Mouse (Mus musculus): ENCODE measurements at regions not wholly inside any gene's neighbourhood (a gene's known extent, or its start where the extent isn't known, plus 50 kb on each side); places are given as distances from the start of the nearest gene placed in this dataset.

DNA sequence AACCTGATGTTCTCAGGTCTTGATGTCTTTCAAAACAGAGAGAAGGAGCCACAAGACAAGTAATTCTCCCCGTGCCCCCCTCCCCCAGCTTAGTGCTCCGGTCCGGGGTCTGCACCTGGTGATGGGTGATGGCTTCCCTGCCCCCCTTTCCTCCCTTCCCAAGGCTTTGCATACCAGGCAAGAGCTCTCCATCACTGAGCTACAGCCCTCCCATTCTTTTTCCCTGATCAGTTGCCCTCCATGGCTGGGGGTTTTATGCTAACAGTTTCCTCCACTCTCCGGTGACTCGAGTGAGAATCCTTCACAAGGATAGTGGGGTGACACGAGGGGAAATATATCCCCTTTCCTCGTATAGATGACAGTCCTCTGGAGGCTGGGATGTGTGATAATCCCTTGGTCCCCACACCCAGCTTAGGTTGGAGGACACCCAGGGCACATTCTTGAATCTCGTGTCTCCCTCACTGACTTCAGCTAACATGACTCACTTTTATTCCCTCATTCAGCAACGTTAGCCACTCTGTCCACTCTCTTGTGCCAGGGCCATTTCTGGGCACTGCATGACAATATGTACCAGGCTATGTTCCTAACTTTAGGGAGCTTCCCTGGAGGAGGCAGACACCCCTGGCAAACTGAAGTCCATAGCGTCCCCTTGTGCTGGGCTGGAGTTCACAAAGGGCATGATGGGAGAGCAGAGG is 61.9 kb upstream of the Ampd3 start:
- Histone ChIP-seq H3K27me3 (ENCODE audit: control insufficient read depth, insufficient read depth, low read length) (no peaks in the 10 kb centered on the region), H3K4me3 (ENCODE audit: control insufficient read depth, insufficient read depth, low read length) (no peak overlapping the region), H3K4me1 (replicated peaks; ENCODE audit: control insufficient read depth, insufficient read depth, low read length) (peaks cover 2% of the 10 kb centered on the region), H3K36me3 (ENCODE audit: control insufficient read depth, insufficient read depth, low read length) (no peaks in the 10 kb centered on the region), H3K27ac (ENCODE audit: control insufficient read depth, insufficient read depth, low read length) (no peak overlapping the region)
- TF ChIP-seq CTCF (IDR thresholded peaks at IDR 0.05; ENCODE audit: borderline replicate concordance, control insufficient read depth, extremely low read depth, insufficient read depth, low read length, poor library complexity) (no peak), POLR2A (IDR thresholded peaks at IDR 0.05; ENCODE audit: control insufficient read depth, extremely low read depth, insufficient read depth, low read length, poor library complexity) (no peak)
- 89% methylated on average over 10 of the region's 10 CpGs for WGBS
- no peak for DNase-seq

GRCm38 (mm10) chr7:110706696-110707087 is 61.3 kb upstream of the Ampd3 start:
- Histone ChIP-seq H3K27ac (ENCODE audit: control insufficient read depth, insufficient read depth, low read length) (no peak overlapping the region), H3K27me3 (ENCODE audit: control insufficient read depth, insufficient read depth, low read length) (no peaks in the 10 kb centered on the region), H3K4me1 (replicated peaks; ENCODE audit: control insufficient read depth, insufficient read depth, low read length) (peaks cover 2% of the 10 kb centered on the region), H3K36me3 (ENCODE audit: control insufficient read depth, insufficient read depth, low read length) (no peaks in the 10 kb centered on the region), H3K4me3 (ENCODE audit: control insufficient read depth, insufficient read depth, low read length) (no peak overlapping the region)
- DNase-seq = no peak
- WGBS = 83% methylated on average over 10 of the region's 10 CpGs
- TF ChIP-seq POLR2A (IDR thresholded peaks at IDR 0.05; ENCODE audit: control insufficient read depth, extremely low read depth, insufficient read depth, low read length, poor library complexity) = no peak

GRCm38 (mm10) chr7:110708116-110708515 is 59.9 kb upstream of the Ampd3 start:
- H3K4me1 ChIP-seq (replicated peaks; ENCODE audit: control insufficient read depth, insufficient read depth, low read length) = peaks cover 2% of the 10 kb centered on the region
- H3K27ac ChIP-seq (ENCODE audit: control insufficient read depth, insufficient read depth, low read length) = no peak overlapping the region
- no peak overlapping the region for H3K4me3 ChIP-seq (ENCODE audit: control insufficient read depth, insufficient read depth, low read length)
- 88% methylated on average over 9 of the region's 9 CpGs for WGBS
- no peak for TF ChIP-seq POLR2A (IDR thresholded peaks at IDR 0.05; ENCODE audit: control insufficient read depth, extremely low read depth, insufficient read depth, low read length, poor library complexity)
- no peak for TF ChIP-seq CTCF (IDR thresholded peaks at IDR 0.05; ENCODE audit: borderline replicate concordance, control insufficient read depth, extremely low read depth, insufficient read depth, low read length, poor library complexity)
- H3K36me3 ChIP-seq (ENCODE audit: control insufficient read depth, insufficient read depth, low read length) = no peaks in the 10 kb centered on the region
- DNase-seq = no peak
- H3K27me3 ChIP-seq (ENCODE audit: control insufficient read depth, insufficient read depth, low read length) = no peaks in the 10 kb centered on the region

GRCm38 (mm10) chr7:110708781-110709180 is 59.2 kb upstream of the Ampd3 start:
- Histone ChIP-seq H3K27ac (ENCODE audit: control insufficient read depth, insufficient read depth, low read length) (no peak overlapping the region), H3K27me3 (ENCODE audit: control insufficient read depth, insufficient read depth, low read length) (no peaks in the 10 kb centered on the region), H3K4me1 (replicated peaks; ENCODE audit: control insufficient read depth, insufficient read depth, low read length) (peaks cover 2% of the 10 kb centered on the region), H3K4me3 (ENCODE audit: control insufficient read depth, insufficient read depth, low read length) (no peak overlapping the region), H3K36me3 (ENCODE audit: control insufficient read depth, insufficient read depth, low read length) (no peaks in the 10 kb centered on the region)
- TF ChIP-seq POLR2A (IDR thresholded peaks at IDR 0.05; ENCODE audit: control insufficient read depth, extremely low read depth, insufficient read depth, low read length, poor library complexity) (no peak), CTCF (IDR thresholded peaks at IDR 0.05; ENCODE audit: borderline replicate concordance, control insufficient read depth, extremely low read depth, insufficient read depth, low read length, poor library complexity) (no peak)
- DNase-seq = no peak
- WGBS = 97% methylated on average over 3 of the region's 3 CpGs

- no peak overlapping the region for H3K4me3 ChIP-seq (ENCODE audit: control insufficient read depth, insufficient read depth, low read length)
- peaks cover 2% of the 10 kb centered on the region for H3K4me1 ChIP-seq (replicated peaks; ENCODE audit: control insufficient read depth, insufficient read depth, low read length)
- H3K27me3 ChIP-seq (ENCODE audit: control insufficient read depth, insufficient read depth, low read length) = no peaks in the 10 kb centered on the region
- H3K36me3 ChIP-seq (ENCODE audit: control insufficient read depth, insufficient read depth, low read length) = no peaks in the 10 kb centered on the region
- WGBS = 11% methylated on average over 6 of the region's 6 CpGs
- DNase-seq = no peak
- TF ChIP-seq CTCF (IDR thresholded peaks at IDR 0.05; ENCODE audit: borderline replicate concordance, control insufficient read depth, extremely low read depth, insufficient read depth, low read length, poor library complexity) (no peak), POLR2A (IDR thresholded peaks at IDR 0.05; ENCODE audit: control insufficient read depth, extremely low read depth, insufficient read depth, low read length, poor library complexity) (no peak)
- H3K27ac ChIP-seq (ENCODE audit: control insufficient read depth, insufficient read depth, low read length) = no peak overlapping the region
Measured at GRCm38 (mm10) chr7:110709606-110710005, 58.4 kb upstream of the Ampd3 start.

DNA sequence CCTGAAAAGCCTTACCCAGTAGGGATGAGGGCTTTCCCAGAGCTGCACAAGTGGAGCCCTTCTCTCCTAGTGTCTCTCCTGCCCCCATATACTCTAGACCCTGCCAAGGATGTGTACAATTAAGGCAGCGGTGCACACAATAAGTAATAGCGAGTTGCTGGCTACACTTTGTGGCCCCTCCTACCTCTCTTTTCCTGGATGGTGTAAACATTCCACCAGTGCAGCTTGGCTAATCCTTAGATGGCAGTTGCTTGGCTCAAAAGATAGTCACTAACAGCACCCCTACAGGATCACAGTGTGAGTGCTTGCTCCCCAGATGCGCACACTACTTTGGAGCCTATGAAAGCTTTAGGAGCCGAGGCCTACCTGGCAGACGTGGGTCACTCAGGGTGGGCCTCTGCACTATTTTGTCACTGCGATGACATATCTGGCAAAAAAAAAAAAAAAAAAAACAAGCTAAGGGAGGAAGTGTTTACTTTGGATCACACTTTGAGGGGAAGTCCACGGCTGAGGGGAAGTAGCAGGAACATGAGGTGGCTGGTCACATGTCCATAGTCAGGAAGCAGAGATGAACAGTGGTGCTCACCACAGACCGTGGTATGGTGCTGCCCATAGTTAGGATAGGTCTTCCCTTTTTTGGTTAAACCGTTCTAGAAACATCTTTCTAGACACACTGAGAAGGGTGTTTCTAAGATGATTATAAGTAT is 57.6 kb upstream of the Ampd3 start:
- Histone ChIP-seq H3K27ac (ENCODE audit: control insufficient read depth, insufficient read depth, low read length) (no peak overlapping the region), H3K36me3 (ENCODE audit: control insufficient read depth, insufficient read depth, low read length) (no peaks in the 10 kb centered on the region), H3K27me3 (ENCODE audit: control insufficient read depth, insufficient read depth, low read length) (no peaks in the 10 kb centered on the region), H3K4me3 (ENCODE audit: control insufficient read depth, insufficient read depth, low read length) (no peak overlapping the region), H3K4me1 (replicated peaks; ENCODE audit: control insufficient read depth, insufficient read depth, low read length) (peaks cover 2% of the 10 kb centered on the region)
- 72% methylated on average over 9 of the region's 9 CpGs for WGBS
- no peak for DNase-seq
- no peak for TF ChIP-seq POLR2A (IDR thresholded peaks at IDR 0.05; ENCODE audit: control insufficient read depth, extremely low read depth, insufficient read depth, low read length, poor library complexity)
- TF ChIP-seq CTCF (IDR thresholded peaks at IDR 0.05; ENCODE audit: borderline replicate concordance, control insufficient read depth, extremely low read depth, insufficient read depth, low read length, poor library complexity) = no peak

Data from thymus, adult 2 months (tissue).